Mouse (Mus musculus) neural tube, embryonic 14.5 days (tissue): ENCODE measurements at regions not wholly inside any gene's neighbourhood (a gene's known extent, or its start where the extent isn't known, plus 50 kb on each side); places are given as distances from the start of the nearest gene placed in this dataset.

ENCODE experiments used
- ATAC-seq: fragments of 200-750 bp; cut with Nextera tagmentation; 2 replicates; pipeline ENCODE4 v1.8.0; 2017; ENCODE audit warnings: low read depth, mild to moderate bottlenecking, moderate TSS enrichment, moderate library complexity
- H3K27ac ChIP-seq: fragments of 300-500 bp; sonication (generic); 2 replicates; pipeline ENCODE4 v1.5.1; 2014; ENCODE audit warnings: low read depth, mild to moderate bottlenecking, control low read depth, low read length, moderate library complexity, mixed read lengths
- H3K27me3 ChIP-seq: fragments of 300-500 bp; sonication (generic); 2 replicates; pipeline ENCODE4 v1.6.1; 2014; ENCODE audit warnings: low read length; ENCODE audit not compliant: control insufficient read depth, insufficient read depth
- H3K36me3 ChIP-seq: fragments of 300-500 bp; sonication (generic); 2 replicates; pipeline ENCODE4 v1.6.1; 2014; ENCODE audit warnings: low read length, mixed read lengths; ENCODE audit not compliant: control insufficient read depth, insufficient read depth
- H3K4me1 ChIP-seq: fragments of 300-500 bp; sonication (generic); 2 replicates; pipeline ENCODE4 v1.6.1; 2014; ENCODE audit warnings: low read length; ENCODE audit not compliant: control insufficient read depth, insufficient read depth
- H3K4me2 ChIP-seq: fragments of 300-500 bp; sonication (generic); 2 replicates; pipeline ENCODE4 v1.6.1; 2014; ENCODE audit warnings: mild to moderate bottlenecking, low read depth, low read length, control low read depth
- H3K4me3 ChIP-seq: fragments of 300-500 bp; sonication (generic); 2 replicates; pipeline ENCODE4 v1.5.1; 2014; ENCODE audit warnings: low read depth, low read length, control low read depth, mixed read lengths
- H3K9ac ChIP-seq: fragments of 300-500 bp; sonication (generic); replicated peaks from 2 replicates; pipeline ENCODE4 v1.6.1; 2014; ENCODE audit warnings: low read depth, mild to moderate bottlenecking, control low read depth, low read length, mixed read lengths
- H3K9me3 ChIP-seq: fragments of 300-500 bp; sonication (generic); 2 replicates; pipeline ENCODE4 v1.6.1; 2016; ENCODE audit warnings: low read length; ENCODE audit not compliant: control insufficient read depth
- WGBS: fragments of 180-500 bp; shearing (Covaris S2); extraction: QIAGEN DNeasy Blood & Tissue Kit; methylation state at CpG from one replicate; pipeline ENCODE4 v1.1.7; 2014; 5-methylcytosine and 5-hydroxymethylcytosine counted together

DNA sequence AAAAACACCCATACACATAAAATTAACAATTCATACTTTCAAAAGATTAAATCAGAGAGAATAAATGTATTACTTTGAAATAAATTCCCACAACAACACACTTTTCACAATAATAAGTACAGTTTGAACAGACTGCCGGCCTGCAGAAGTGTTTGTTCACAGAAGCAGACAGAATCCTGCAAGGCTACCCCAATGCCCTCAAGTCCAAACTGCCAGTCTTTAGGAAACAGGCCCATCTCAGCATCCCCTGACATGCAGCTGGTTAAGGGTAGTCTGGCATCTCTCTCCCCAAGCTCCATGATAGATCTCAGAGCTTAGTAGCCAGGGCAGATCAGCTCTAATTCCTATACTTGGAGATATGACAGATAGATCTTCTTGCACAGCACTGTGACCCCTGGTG, 178.5 kb upstream of the Rreb1 start:
- Histone ChIP-seq H3K4me2 (no peak overlapping the region), H3K9ac (no peak overlapping the region), H3K36me3 (no peaks in the 10 kb centered on the region), H3K27ac (no peak overlapping the region), H3K9me3 (no peaks in the 10 kb centered on the region), H3K4me1 (no peaks in the 10 kb centered on the region), H3K4me3 (no peak overlapping the region), H3K27me3 (no peaks in the 10 kb centered on the region)
- WGBS: 93% methylated on average over 1 of the region's 1 CpGs
- ATAC-seq: no peak

DNA sequence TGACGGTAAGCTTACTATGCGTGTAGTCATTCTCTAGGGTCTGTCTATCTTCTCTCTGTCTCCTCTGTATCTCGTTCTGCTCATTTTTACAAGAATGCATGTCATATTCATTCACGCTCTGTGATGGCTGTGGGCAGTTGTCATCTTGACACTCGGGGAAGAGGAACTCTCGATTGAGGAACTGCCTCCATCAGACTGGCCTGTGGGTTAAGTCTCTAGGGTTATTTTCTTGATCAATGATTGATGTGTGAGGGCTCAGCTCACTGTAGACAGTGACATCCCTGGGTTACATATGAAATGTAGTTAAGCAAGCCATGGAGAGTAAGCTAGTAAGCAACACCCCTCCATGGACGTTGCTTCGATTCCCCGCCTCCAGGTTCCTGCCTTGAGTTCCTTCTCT, 178.0 kb upstream of the Rreb1 start:
- Histone ChIP-seq H3K36me3 (no peaks in the 10 kb centered on the region), H3K27ac (no peak overlapping the region), H3K4me3 (no peak overlapping the region), H3K27me3 (no peaks in the 10 kb centered on the region), H3K4me1 (no peaks in the 10 kb centered on the region), H3K9ac (no peak overlapping the region), H3K9me3 (no peaks in the 10 kb centered on the region), H3K4me2 (no peak overlapping the region)
- WGBS: 91% methylated on average over 9 of the region's 9 CpGs
- no peak for ATAC-seq

DNA sequence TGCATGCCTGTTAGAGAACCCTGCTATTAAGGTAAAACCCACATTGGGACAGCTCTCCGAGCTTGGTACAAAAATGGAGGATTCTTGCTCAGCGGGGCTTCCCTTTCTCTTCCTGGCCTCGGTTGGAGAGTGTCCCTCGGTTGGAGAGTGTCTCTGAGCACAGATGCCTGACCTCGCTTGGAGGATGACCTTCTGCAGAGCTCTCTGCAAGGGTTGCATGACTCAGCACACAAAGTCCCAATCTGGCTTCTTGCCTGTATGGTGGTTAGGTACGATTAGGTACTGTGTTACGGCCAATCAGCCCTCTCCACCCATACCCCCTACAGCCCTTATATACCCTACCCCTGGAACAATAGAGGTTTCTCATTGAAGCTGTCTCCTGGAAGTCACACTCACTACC, 177.1 kb upstream of the Rreb1 start:
- no peak overlapping the region for H3K4me2 ChIP-seq
- H3K36me3 ChIP-seq: no peaks in the 10 kb centered on the region
- H3K27me3 ChIP-seq: no peaks in the 10 kb centered on the region
- ATAC-seq: no peak
- no peaks in the 10 kb centered on the region for H3K4me1 ChIP-seq
- no peak overlapping the region for H3K9ac ChIP-seq
- H3K27ac ChIP-seq: no peak overlapping the region
- WGBS: 72% methylated on average over 7 of the region's 7 CpGs
- H3K9me3 ChIP-seq: no peaks in the 10 kb centered on the region
- no peak overlapping the region for H3K4me3 ChIP-seq

DNA sequence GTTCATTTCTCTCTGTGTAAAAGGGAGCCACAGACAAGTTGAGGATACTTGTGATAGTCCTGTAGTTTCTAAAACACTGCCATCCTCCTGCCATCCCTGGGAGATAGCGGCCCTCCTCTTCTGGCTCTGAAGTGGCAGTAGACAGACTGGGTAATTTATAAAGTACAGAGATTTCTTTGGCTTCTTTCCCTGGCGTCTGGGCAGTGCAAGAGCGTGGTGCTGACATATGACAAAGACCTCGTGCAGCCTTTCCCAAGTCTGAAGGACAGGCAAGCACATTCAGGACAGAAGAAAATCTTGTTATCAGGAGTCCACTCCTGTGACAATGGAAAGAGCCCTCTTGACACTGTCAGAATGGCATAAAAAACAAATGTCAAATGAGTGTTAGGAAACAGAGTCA, 175.9 kb upstream of the Rreb1 start:
- ATAC-seq: no peak
- WGBS: 73% methylated on average over 4 of the region's 4 CpGs
- Histone ChIP-seq H3K9me3 (no peaks in the 10 kb centered on the region), H3K9ac (no peak overlapping the region), H3K4me3 (no peak overlapping the region), H3K27me3 (no peaks in the 10 kb centered on the region), H3K4me1 (no peaks in the 10 kb centered on the region), H3K36me3 (no peaks in the 10 kb centered on the region), H3K4me2 (no peak overlapping the region), H3K27ac (no peak overlapping the region)

DNA sequence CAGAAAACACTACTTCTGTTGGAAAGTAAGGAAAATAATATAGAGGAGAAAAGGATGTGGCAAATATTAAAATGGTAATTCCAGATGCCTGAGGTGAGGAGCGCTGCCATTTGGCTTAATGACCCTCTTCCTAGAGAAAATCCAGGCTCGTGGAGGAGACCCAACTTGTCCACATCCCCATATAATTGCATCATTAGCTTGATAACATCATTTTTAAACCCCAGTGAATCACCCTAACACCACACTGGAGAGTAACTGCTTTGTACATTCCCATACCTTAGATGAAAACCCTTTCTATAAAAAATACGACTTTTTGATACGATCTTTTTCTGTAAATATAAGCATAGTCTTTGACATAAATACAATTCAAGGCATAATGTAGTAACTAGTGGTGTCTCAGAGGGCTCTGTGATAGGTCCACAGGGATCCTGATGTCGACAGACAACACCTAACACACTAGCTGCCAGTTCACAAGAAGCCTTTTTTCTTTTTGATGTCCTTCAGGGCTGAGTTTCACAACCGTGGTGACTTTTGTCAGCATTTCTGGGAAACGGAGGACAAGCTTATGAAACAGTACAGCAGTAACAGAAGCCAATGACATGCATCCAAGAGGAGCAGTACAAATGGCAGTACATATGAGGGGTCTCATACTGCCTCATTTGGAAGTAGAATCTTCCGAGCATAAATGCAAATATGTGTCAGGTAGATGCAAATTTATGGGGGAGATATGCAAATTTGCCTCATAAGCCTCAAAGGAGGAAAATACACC, 174.8 kb upstream of the Rreb1 start:
- H3K9ac ChIP-seq: no peak overlapping the region
- H3K27me3 ChIP-seq: no peaks in the 10 kb centered on the region
- H3K27ac ChIP-seq: no peak overlapping the region
- H3K4me1 ChIP-seq: no peaks in the 10 kb centered on the region
- H3K4me3 ChIP-seq: no peak overlapping the region
- WGBS: 62% methylated on average over 8 of the region's 8 CpGs
- no peak for ATAC-seq
- no peaks in the 10 kb centered on the region for H3K36me3 ChIP-seq
- no peaks in the 10 kb centered on the region for H3K9me3 ChIP-seq
- H3K4me2 ChIP-seq: no peak overlapping the region

DNA sequence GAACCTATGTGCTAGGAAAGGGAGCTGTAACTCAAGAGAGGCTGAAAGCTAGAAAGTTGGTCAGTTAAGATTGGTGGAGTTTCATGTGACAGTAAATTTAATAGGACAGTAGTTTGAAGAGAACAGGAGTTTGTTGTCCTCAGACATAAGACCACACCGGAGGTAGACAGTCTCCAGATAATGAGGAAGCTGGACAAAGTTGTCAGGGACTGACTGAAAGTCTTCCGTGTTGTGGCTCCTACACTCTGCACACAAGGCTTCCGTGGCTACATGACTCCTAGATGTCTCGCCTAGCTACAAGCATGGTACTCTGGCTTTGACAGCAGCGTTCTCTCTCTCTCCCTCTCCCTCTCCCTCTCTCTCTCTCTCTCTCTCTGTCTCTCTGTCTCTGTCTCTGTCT, 171.9 kb upstream of the Rreb1 start:
- Histone ChIP-seq H3K9ac (no peak overlapping the region), H3K4me1 (no peaks in the 10 kb centered on the region), H3K36me3 (no peaks in the 10 kb centered on the region), H3K4me2 (no peak overlapping the region), H3K27me3 (no peaks in the 10 kb centered on the region), H3K9me3 (no peaks in the 10 kb centered on the region), H3K27ac (no peak overlapping the region), H3K4me3 (no peak overlapping the region)
- no peak for ATAC-seq
- WGBS: 96% methylated on average over 5 of the region's 5 CpGs

DNA sequence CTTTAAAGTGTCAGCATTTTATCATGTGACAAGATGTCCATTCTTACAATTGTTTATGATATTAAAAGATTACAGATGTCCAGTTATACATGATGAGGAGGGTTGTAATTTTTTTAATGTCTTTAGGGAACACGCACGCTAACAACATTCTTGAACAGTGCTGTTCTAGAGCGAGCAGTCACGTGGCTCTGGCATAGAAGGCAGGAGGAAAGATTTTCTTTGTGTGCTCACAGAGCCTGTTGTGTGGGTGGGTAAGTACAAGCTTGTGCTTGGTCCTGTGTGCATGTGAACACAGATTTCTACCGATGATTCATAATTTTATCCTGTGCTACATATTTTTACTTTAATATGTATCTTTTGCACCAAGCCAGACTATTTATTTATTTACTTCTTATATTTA, 169.1 kb upstream of the Rreb1 start:
- no peak overlapping the region for H3K4me3 ChIP-seq

DNA sequence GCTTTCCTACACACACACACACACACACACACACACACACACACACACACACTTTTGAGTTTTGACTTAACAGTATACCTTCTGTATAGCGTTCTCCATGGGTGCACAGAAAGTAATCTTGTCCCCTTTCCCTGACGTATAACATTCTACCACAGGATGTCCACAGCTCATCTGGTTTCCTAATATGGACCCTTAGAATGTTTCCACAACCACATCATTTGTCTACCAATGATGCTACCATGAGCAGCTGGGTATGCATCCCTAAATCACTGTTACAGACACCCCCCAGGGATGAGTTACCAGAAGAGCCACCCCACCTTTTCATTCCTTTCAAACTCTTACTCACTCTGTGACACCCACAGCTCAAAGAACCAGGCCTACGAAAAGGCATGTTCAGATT, 166.8 kb upstream of the Rreb1 start:
- no peak for ATAC-seq
- Histone ChIP-seq H3K27me3 (no peaks in the 10 kb centered on the region), H3K4me1 (no peaks in the 10 kb centered on the region), H3K27ac (no peak overlapping the region), H3K9me3 (no peaks in the 10 kb centered on the region), H3K9ac (no peak overlapping the region), H3K36me3 (no peaks in the 10 kb centered on the region), H3K4me2 (no peak overlapping the region), H3K4me3 (no peak overlapping the region)
- 94% methylated on average over 3 of the region's 3 CpGs for WGBS

More for the DNA sequence above, 169.1 kb upstream of the Rreb1 start:
- ATAC-seq: no peak
- Histone ChIP-seq H3K9me3 (no peaks in the 10 kb centered on the region), H3K4me2 (no peak overlapping the region), H3K4me1 (no peaks in the 10 kb centered on the region), H3K36me3 (no peaks in the 10 kb centered on the region), H3K27me3 (no peaks in the 10 kb centered on the region), H3K9ac (no peak overlapping the region), H3K27ac (no peak overlapping the region)
- WGBS: 86% methylated on average over 5 of the region's 5 CpGs

DNA sequence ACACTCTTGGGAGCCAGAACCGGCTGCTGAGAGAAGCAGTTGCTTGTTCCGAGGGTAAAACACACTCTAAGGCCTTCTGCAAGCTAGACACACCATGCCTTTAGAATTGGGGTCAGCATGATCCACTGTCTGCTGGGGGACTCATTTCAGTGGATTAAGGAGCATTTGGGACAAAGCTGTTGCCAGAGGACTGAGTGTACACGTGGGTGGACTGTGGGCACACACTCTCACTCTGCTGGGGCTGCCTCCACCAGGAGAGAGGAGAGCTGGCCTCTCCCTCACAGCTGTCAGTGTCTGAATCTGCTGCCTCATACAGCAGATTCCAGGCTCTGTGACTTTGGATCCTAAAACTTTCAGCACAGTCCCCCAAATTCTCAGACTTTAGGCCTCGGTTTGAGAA, 161.2 kb upstream of the Rreb1 start:
- H3K9me3 ChIP-seq: no peaks in the 10 kb centered on the region
- no peaks in the 10 kb centered on the region for H3K4me1 ChIP-seq
- H3K27ac ChIP-seq: no peak overlapping the region
- 95% methylated on average over 4 of the region's 4 CpGs for WGBS
- no peaks in the 10 kb centered on the region for H3K27me3 ChIP-seq
- H3K4me3 ChIP-seq: no peak overlapping the region
- H3K4me2 ChIP-seq: no peak overlapping the region
- H3K9ac ChIP-seq: no peak overlapping the region
- ATAC-seq: no peak
- no peaks in the 10 kb centered on the region for H3K36me3 ChIP-seq
